Comparison of ENCODE assay signal across 30 mouse cellular contexts in genomic region chr4:149126115-149126509, GRCm38 (mm10). TPM values are rescaled to one million over a fixed set of nuclear protein-coding genes. Genes with fewer than 3 reads are reported as not detected.
A peak's percentile ranks its signal among the peaks of the same experiment; 100 is the strongest.
DNase-seq lines count a peak whose midpoint lies in the region; ATAC-seq and TF ChIP-seq lines count a peak whose summit lies in the region.
"Had no signal": no experiment of that assay in that cellular context is flagged by ENCODE, and none has a peak within 500 bp of the region (broad histone marks: within the 10 kb centered on the region; RNA-seq: fewer than 3 reads in every experiment).

No protein-coding gene starts in this region.

- no peak overlapping the region for H3K27ac ChIP-seq in embryonic facial prominence, embryonic 13.5 days
- no peak overlapping the region for H3K27ac ChIP-seq in embryonic facial prominence, embryonic 10.5 days (replicated peaks)
- no peak overlapping the region for H3K27ac ChIP-seq in kidney, embryonic 16.5 days (ENCODE audit: low read length)
- H3K27ac ChIP-seq in liver, embryonic 13.5 days: no peak overlapping the region
- H3K27ac ChIP-seq in liver, postnatal 0 days (ENCODE audit: low read depth): no peak overlapping the region
- H3K27ac ChIP-seq in olfactory bulb, adult 2 months (ENCODE audit: insufficient read depth, low read depth, low read length): 0 out of 2 replicates have a peak overlapping the region, but pooled peaks have one; percentile 17
- H3K27ac ChIP-seq: embryonic facial prominence, embryonic 12.5 days; forebrain, embryonic 10.5 days; forebrain, embryonic 15.5 days; heart, embryonic 10.5 days; heart, embryonic 15.5 days; hindbrain, embryonic 13.5 days; layer of hippocampus, adult 2 months; limb, embryonic 15.5 days; liver, embryonic 14.5 days; macrophage; midbrain, embryonic 15.5 days; neural tube, embryonic 15.5 days; stomach, embryonic 15.5 days had no signal

- no peak for ATAC-seq in embryonic facial prominence, embryonic 13.5 days (ENCODE audit: insufficient number of reproducible peaks, insufficient read depth, low FRiP score, low TSS enrichment, low read depth)
- peak; percentile 63 for ATAC-seq in kidney, embryonic 16.5 days (ENCODE audit: low FRiP score, low TSS enrichment)
- peak; percentile 11; the same call in 1 of the 2 replicates for ATAC-seq in liver, embryonic 13.5 days (ENCODE audit: low read depth)
- ATAC-seq in liver, postnatal 0 days: no peak
- ATAC-seq: forebrain, embryonic 15.5 days; lung, postnatal 0 days; midbrain, embryonic 15.5 days; Patski had no signal

- H3K27me3 ChIP-seq in embryonic facial prominence, embryonic 13.5 days: no peaks in the 10 kb centered on the region
- no peaks in the 10 kb centered on the region for H3K27me3 ChIP-seq in embryonic facial prominence, embryonic 10.5 days (replicated peaks; ENCODE audit: low read depth, poor library complexity, severe bottlenecking)
- H3K27me3 ChIP-seq in kidney, embryonic 16.5 days (ENCODE audit: insufficient read depth, low read length): no peaks in the 10 kb centered on the region
- H3K27me3 ChIP-seq in liver, embryonic 13.5 days: no peaks in the 10 kb centered on the region
- no peaks in the 10 kb centered on the region for H3K27me3 ChIP-seq in liver, postnatal 0 days (ENCODE audit: insufficient read depth, low read length)
- H3K27me3 ChIP-seq: CH12.LX; embryonic facial prominence, embryonic 12.5 days; forebrain, embryonic 15.5 days; heart, embryonic 15.5 days; hindbrain, embryonic 13.5 days; limb, embryonic 15.5 days; midbrain, embryonic 15.5 days; neural tube, embryonic 15.5 days; Patski; stomach, embryonic 15.5 days had no signal

- H3K9me3 ChIP-seq in embryonic facial prominence, embryonic 13.5 days: no peaks in the 10 kb centered on the region
- no peaks in the 10 kb centered on the region for H3K9me3 ChIP-seq in embryonic facial prominence, embryonic 10.5 days
- no peaks in the 10 kb centered on the region for H3K9me3 ChIP-seq in kidney, embryonic 16.5 days (ENCODE audit: low read length)
- H3K9me3 ChIP-seq in liver, embryonic 13.5 days (replicated peaks): no peaks in the 10 kb centered on the region
- H3K9me3 ChIP-seq in liver, postnatal 0 days (ENCODE audit: low read length): no peaks in the 10 kb centered on the region
- H3K9me3 ChIP-seq: embryonic facial prominence, embryonic 12.5 days; forebrain, embryonic 10.5 days; forebrain, embryonic 15.5 days; heart, embryonic 10.5 days; heart, embryonic 15.5 days; hindbrain, embryonic 13.5 days; limb, embryonic 15.5 days; midbrain, embryonic 15.5 days; neural tube, embryonic 15.5 days; stomach, embryonic 15.5 days had no signal

- no peak overlapping the region for H3K4me3 ChIP-seq in embryonic facial prominence, embryonic 13.5 days
- H3K4me3 ChIP-seq in embryonic facial prominence, embryonic 10.5 days: no peak overlapping the region
- no peak overlapping the region for H3K4me3 ChIP-seq in kidney, embryonic 16.5 days (ENCODE audit: low read length)
- no peak overlapping the region for H3K4me3 ChIP-seq in liver, embryonic 13.5 days (replicated peaks)
- H3K4me3 ChIP-seq in liver, postnatal 0 days (ENCODE audit: low read depth, low read length): no peak overlapping the region
- H3K4me3 ChIP-seq in olfactory bulb, adult 2 months (ENCODE audit: insufficient read depth, low read depth, low read length): peak overlapping the region; percentile 16
- H3K4me3 ChIP-seq: embryonic facial prominence, embryonic 12.5 days; forebrain, embryonic 10.5 days; forebrain, embryonic 15.5 days; heart, embryonic 10.5 days; heart, embryonic 15.5 days; hindbrain, embryonic 13.5 days; layer of hippocampus, adult 2 months; limb, embryonic 15.5 days; midbrain, embryonic 15.5 days; neural tube, embryonic 15.5 days; stomach, embryonic 15.5 days had no signal

- H3K4me1 ChIP-seq in embryonic facial prominence, embryonic 13.5 days: 0 out of 2 replicates have a peak, but pooled peaks cover 4% of the 10 kb centered on the region
- H3K4me1 ChIP-seq in embryonic facial prominence, embryonic 10.5 days: 0 out of 2 replicates have a peak, but pooled peaks cover 8% of the 10 kb centered on the region
- peaks cover 7% of the 10 kb centered on the region; the same call in 1 of the 2 replicates for H3K4me1 ChIP-seq in kidney, embryonic 16.5 days (ENCODE audit: insufficient read depth, low read length)
- H3K4me1 ChIP-seq in liver, embryonic 13.5 days (replicated peaks): peaks cover 14% of the 10 kb centered on the region
- H3K4me1 ChIP-seq in liver, postnatal 0 days (ENCODE audit: insufficient read depth): no peaks in the 10 kb centered on the region
- H3K4me1 ChIP-seq in olfactory bulb, adult 2 months (ENCODE audit: control insufficient read depth, insufficient read depth, low read length): peaks cover 29% of the 10 kb centered on the region
- H3K4me1 ChIP-seq: forebrain, embryonic 15.5 days; midbrain, embryonic 15.5 days; neural tube, embryonic 15.5 days had no signal

- no peak overlapping the region for H3K4me2 ChIP-seq in embryonic facial prominence, embryonic 13.5 days
- H3K4me2 ChIP-seq in kidney, embryonic 16.5 days (replicated peaks; ENCODE audit: low read depth, low read length): no peak overlapping the region
- no peak overlapping the region for H3K4me2 ChIP-seq in liver, embryonic 13.5 days
- no peak overlapping the region for H3K4me2 ChIP-seq in liver, postnatal 0 days (ENCODE audit: low read depth, low read length)
- H3K4me2 ChIP-seq: embryonic facial prominence, embryonic 12.5 days; forebrain, embryonic 15.5 days; heart, embryonic 15.5 days; hindbrain, embryonic 13.5 days; limb, embryonic 15.5 days; midbrain, embryonic 15.5 days; neural tube, embryonic 15.5 days; stomach, embryonic 15.5 days had no signal

- whole genome bisulfite sequencing in embryonic facial prominence, embryonic 13.5 days: 69% methylated on average over 6 of the region's 6 CpGs
- WGBS in embryonic facial prominence, embryonic 10.5 days: 73% methylated on average over 6 of the region's 6 CpGs
- WGBS in kidney, embryonic 16.5 days: 42% methylated on average over 6 of the region's 6 CpGs
- WGBS in liver, embryonic 13.5 days (ENCODE audit: insufficient replicate concordance): 82% methylated on average over 6 of the region's 6 CpGs
- WGBS in liver, postnatal 0 days (ENCODE audit: insufficient replicate concordance): 85% methylated on average over 6 of the region's 6 CpGs
- 63% methylated on average over 6 of the region's 6 CpGs for WGBS in olfactory bulb, adult 2 months

- no peak for TF ChIP-seq POLR2A in olfactory bulb, adult 2 months (IDR thresholded peaks at IDR 0.05; ENCODE audit: insufficient read depth, low read depth, low read length)

- no peak for TF ChIP-seq EP300 in liver, postnatal 0 days (IDR thresholded peaks at IDR 0.05; ENCODE audit: low read depth)

- H3K36me3 ChIP-seq in embryonic facial prominence, embryonic 13.5 days: peaks cover 45% of the 10 kb centered on the region
- H3K36me3 ChIP-seq in embryonic facial prominence, embryonic 10.5 days (replicated peaks): peaks cover 56% of the 10 kb centered on the region
- H3K36me3 ChIP-seq in kidney, embryonic 16.5 days (ENCODE audit: insufficient read depth, low read length): peaks cover 8% of the 10 kb centered on the region; the same call in 1 of the 2 replicates
- H3K36me3 ChIP-seq in liver, embryonic 13.5 days: peaks cover 19% of the 10 kb centered on the region
- 0 out of 2 replicates have a peak, but pooled peaks cover 2% of the 10 kb centered on the region for H3K36me3 ChIP-seq in liver, postnatal 0 days (replicated peaks; ENCODE audit: insufficient read depth, low read length)
- H3K36me3 ChIP-seq: stomach, embryonic 15.5 days had no signal

- H3K9ac ChIP-seq in embryonic facial prominence, embryonic 13.5 days: 0 out of 2 replicates have a peak overlapping the region, but pooled peaks have one; percentile 44
- H3K9ac ChIP-seq in kidney, embryonic 16.5 days (replicated peaks; ENCODE audit: low read length): no peak overlapping the region
- no peak overlapping the region for H3K9ac ChIP-seq in liver, embryonic 13.5 days
- H3K9ac ChIP-seq in liver, postnatal 0 days (replicated peaks): no peak overlapping the region
- H3K9ac ChIP-seq: embryonic facial prominence, embryonic 12.5 days; forebrain, embryonic 15.5 days; heart, embryonic 15.5 days; hindbrain, embryonic 13.5 days; limb, embryonic 15.5 days; liver, embryonic 14.5 days; midbrain, embryonic 15.5 days; neural tube, embryonic 15.5 days; stomach, embryonic 15.5 days had no signal

- DNase-seq in embryonic facial prominence, embryonic 10.5 days (ENCODE audit: low spot score): no peak
- DNase-seq in kidney, adult 9 months: no peak
- no peak for DNase-seq in liver, embryonic 13.5 days
- DNase-seq in liver, postnatal 0 days: no peak
- DNase-seq: adrenal gland, postnatal 14 days; cerebellum, adult 11 months; cerebellum, adult 9-10 months; cerebellum, postnatal 36 days; gastrocnemius, postnatal 25 days; kidney, adult 8-10 months; right cerebral cortex, postnatal 25 days had no signal

- no peak for TF ChIP-seq CTCF in liver, postnatal 0 days (IDR thresholded peaks at IDR 0.05; ENCODE audit: low read depth)
- TF ChIP-seq CTCF in olfactory bulb, adult 2 months (IDR thresholded peaks at IDR 0.05; ENCODE audit: insufficient read depth, low read depth, low read length): no peak

RNA-seq across cellular contexts. Expression of gene Cort, which starts 0.5 kb away (rescaled TPM):
- 1.2 TPM in 1 of 2 replicates, not detected in the other for polyA plus RNA-seq in embryonic facial prominence, embryonic 13.5 days (2015; fragmentation: Nextera tagmentation; extraction: Ambion mirVana)
- 0.54 TPM in 1 of 2 replicates, not detected in the other for polyA plus RNA-seq in embryonic facial prominence, embryonic 10.5 days (2016; fragmentation: Nextera tagmentation; extraction: Ambion mirVana)
- 0.27 and 0.41 TPM in 2 replicates for polyA plus RNA-seq in kidney, embryonic 16.5 days (2015; fragmentation: Nextera tagmentation; extraction: Ambion mirVana)
- not detected in 2 replicates for polyA plus RNA-seq in liver, embryonic 13.5 days (2015; fragmentation: Nextera tagmentation; extraction: Ambion mirVana)
- polyA plus RNA-seq in liver, postnatal 0 days (2015; fragmentation: Nextera tagmentation; extraction: Ambion mirVana): not detected in 2 replicates
- not detected in 2 replicates for polyA plus RNA-seq in olfactory bulb, adult 2 months (2012; ENCODE audit: insufficient read depth, insufficient read length, low replicate concordance, missing spikeins)
- polyA plus RNA-seq: embryonic facial prominence, embryonic 12.5 days; limb, embryonic 15.5 days; liver, embryonic 14.5 days; macrophage; neural tube, embryonic 15.5 days had no signal

RNA-seq across cellular contexts. Expression of gene Cenps, which starts 11.3 kb away (rescaled TPM):
- polyA plus RNA-seq in embryonic facial prominence, embryonic 13.5 days (2015; fragmentation: Nextera tagmentation; extraction: Ambion mirVana): 36.9 and 46.6 TPM in 2 replicates
- polyA plus RNA-seq in embryonic facial prominence, embryonic 10.5 days (2016; fragmentation: Nextera tagmentation; extraction: Ambion mirVana): 60.3 and 62.7 TPM in 2 replicates
- 34.0 and 36.3 TPM in 2 replicates for polyA plus RNA-seq in kidney, embryonic 16.5 days (2015; fragmentation: Nextera tagmentation; extraction: Ambion mirVana)
- polyA plus RNA-seq in liver, embryonic 13.5 days (2015; fragmentation: Nextera tagmentation; extraction: Ambion mirVana): 20.7 and 24.8 TPM in 2 replicates
- polyA plus RNA-seq in liver, postnatal 0 days (2015; fragmentation: Nextera tagmentation; extraction: Ambion mirVana): 8.4 and 8.7 TPM in 2 replicates
- not detected in 2 replicates for polyA plus RNA-seq in olfactory bulb, adult 2 months (2012; ENCODE audit: insufficient read depth, insufficient read length, low replicate concordance, missing spikeins)

RNA-seq across cellular contexts. Expression of gene Dffa, which starts 22.2 kb away (rescaled TPM):
- polyA plus RNA-seq in embryonic facial prominence, embryonic 13.5 days (2015; fragmentation: Nextera tagmentation; extraction: Ambion mirVana): 30.5 and 32.5 TPM in 2 replicates
- 34.2 and 36.9 TPM in 2 replicates for polyA plus RNA-seq in embryonic facial prominence, embryonic 10.5 days (2016; fragmentation: Nextera tagmentation; extraction: Ambion mirVana)
- 39.0 and 40.2 TPM in 2 replicates for polyA plus RNA-seq in kidney, embryonic 16.5 days (2015; fragmentation: Nextera tagmentation; extraction: Ambion mirVana)
- 20.7 and 22.7 TPM in 2 replicates for polyA plus RNA-seq in liver, embryonic 13.5 days (2015; fragmentation: Nextera tagmentation; extraction: Ambion mirVana)
- polyA plus RNA-seq in liver, postnatal 0 days (2015; fragmentation: Nextera tagmentation; extraction: Ambion mirVana): 12.5 and 13.4 TPM in 2 replicates
- polyA plus RNA-seq in olfactory bulb, adult 2 months (2012; ENCODE audit: insufficient read depth, insufficient read length, low replicate concordance, missing spikeins): not detected in 2 replicates

RNA-seq across cellular contexts. Expression of gene Pex14, which starts 26.4 kb away (rescaled TPM):
- 50.2 and 51.2 TPM in 2 replicates for polyA plus RNA-seq in embryonic facial prominence, embryonic 13.5 days (2015; fragmentation: Nextera tagmentation; extraction: Ambion mirVana)
- polyA plus RNA-seq in embryonic facial prominence, embryonic 10.5 days (2016; fragmentation: Nextera tagmentation; extraction: Ambion mirVana): 59.0 and 60.7 TPM in 2 replicates
- 65.0 and 67.3 TPM in 2 replicates for polyA plus RNA-seq in kidney, embryonic 16.5 days (2015; fragmentation: Nextera tagmentation; extraction: Ambion mirVana)
- 27.7 and 28.4 TPM in 2 replicates for polyA plus RNA-seq in liver, embryonic 13.5 days (2015; fragmentation: Nextera tagmentation; extraction: Ambion mirVana)
- polyA plus RNA-seq in liver, postnatal 0 days (2015; fragmentation: Nextera tagmentation; extraction: Ambion mirVana): 47.5 and 53.6 TPM in 2 replicates
- polyA plus RNA-seq in olfactory bulb, adult 2 months (2012; ENCODE audit: insufficient read depth, insufficient read length, low replicate concordance, missing spikeins): not detected in 2 replicates

RNA-seq across cellular contexts. Expression of gene Pgd, which starts 40.5 kb away (rescaled TPM):
- 93.7 and 100 TPM in 2 replicates for polyA plus RNA-seq in embryonic facial prominence, embryonic 13.5 days (2015; fragmentation: Nextera tagmentation; extraction: Ambion mirVana)
- polyA plus RNA-seq in embryonic facial prominence, embryonic 10.5 days (2016; fragmentation: Nextera tagmentation; extraction: Ambion mirVana): 153 and 164 TPM in 2 replicates
- polyA plus RNA-seq in kidney, embryonic 16.5 days (2015; fragmentation: Nextera tagmentation; extraction: Ambion mirVana): 142 and 146 TPM in 2 replicates
- 74.7 and 80.2 TPM in 2 replicates for polyA plus RNA-seq in liver, embryonic 13.5 days (2015; fragmentation: Nextera tagmentation; extraction: Ambion mirVana)
- polyA plus RNA-seq in liver, postnatal 0 days (2015; fragmentation: Nextera tagmentation; extraction: Ambion mirVana): 43.4 and 49.9 TPM in 2 replicates
- polyA plus RNA-seq in olfactory bulb, adult 2 months (2012; ENCODE audit: insufficient read depth, insufficient read length, low replicate concordance, missing spikeins): 246 TPM in 1 of 2 replicates, not detected in the other

Comparison
In these comparisons a context has a peak if more than half of its experiments do, and no peak if none do; other contexts are left out.
1. ATAC-seq: peak in kidney, embryonic 16.5 days (single experiment) and liver, embryonic 13.5 days (single experiment); none in embryonic facial prominence, embryonic 13.5 days (single experiment) and liver, postnatal 0 days (single experiment).
2. RNA of gene Dffa, which starts 22.2 kb away (polyA plus RNA-seq): 39.0 to 40.2 TPM in kidney, embryonic 16.5 days, 34.2 to 36.9 TPM in embryonic facial prominence, embryonic 10.5 days, 30.5 to 32.5 TPM in embryonic facial prominence, embryonic 13.5 days, 20.7 to 22.7 TPM in liver, embryonic 13.5 days and 12.5 to 13.4 TPM in liver, postnatal 0 days; not detected in olfactory bulb, adult 2 months; every median in the first group is over 10 times any median in the second.